Mouse (Mus musculus) inflammation-experienced regulatory T-cells, adult 6 months (primary cell): ENCODE measurements around the gene Srrm2. TPM values are rescaled to one million over a fixed set of nuclear protein-coding genes. Genes with fewer than 3 reads are reported as not detected.

Experiments
- ATAC-seq: one replicate; pipeline ENCODE4 v1.8.0; 2017
- polyA plus RNA-seq, 3 experiments: library from polyadenylated mRNA; unstranded; fragments of 100-300 nt; shearing (Covaris generic); gene quantifications; one replicate each; pipeline ENCODE4 v1.2.1; 2017

Srrm2 gene
- polyA plus RNA-seq, 3 experiments from 2014 or later: 271 to 328 (median 302) TPM

DNA sequence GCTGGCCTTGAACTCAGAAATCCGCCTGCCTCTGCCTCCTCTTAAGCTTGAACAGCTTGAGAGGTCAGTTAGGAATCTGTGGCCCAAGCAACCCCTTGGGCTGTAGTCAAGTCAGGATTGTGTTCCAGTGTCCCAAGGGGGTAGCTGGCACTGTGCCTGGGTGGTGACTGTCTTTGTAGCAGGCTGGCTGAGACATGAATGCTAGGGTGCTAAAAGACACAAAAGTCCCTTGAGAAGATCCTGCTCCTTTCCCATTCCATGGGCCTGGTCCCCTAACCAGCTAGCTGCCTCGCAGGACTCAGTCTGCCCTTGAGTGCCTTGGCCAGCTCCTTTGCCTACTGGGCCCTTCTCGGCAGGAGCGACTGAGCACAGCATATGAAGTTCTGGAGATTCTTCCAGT, 72.6 kb downstream of the Srrm2 start:
- no peak for ATAC-seq

DNA sequence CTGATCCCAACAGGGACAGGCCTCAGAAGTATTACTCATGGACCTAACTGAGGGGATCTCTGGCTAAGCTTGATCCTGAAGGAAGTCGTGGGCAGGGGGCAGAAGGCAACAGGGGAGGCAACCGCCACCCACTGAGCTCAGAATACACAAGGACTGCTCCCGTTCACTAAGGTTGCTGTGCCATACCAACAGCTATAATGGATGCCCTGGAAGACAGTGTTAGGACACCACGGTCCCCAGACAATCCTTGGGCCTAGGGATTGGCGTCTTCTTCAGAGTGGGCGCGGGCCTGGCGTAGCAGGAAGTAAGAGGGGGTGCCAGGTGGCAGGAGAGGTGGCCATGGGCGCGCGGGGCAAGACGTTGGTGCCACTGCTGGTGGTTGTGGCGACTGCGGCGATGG, 77.4 kb downstream of the Srrm2 start, which contains the start of gene Prss21:
TSS of gene Prss21 (plus strand) at position 301 of the 400 bp plus-strand sequence.
- no peak for ATAC-seq

DNA sequence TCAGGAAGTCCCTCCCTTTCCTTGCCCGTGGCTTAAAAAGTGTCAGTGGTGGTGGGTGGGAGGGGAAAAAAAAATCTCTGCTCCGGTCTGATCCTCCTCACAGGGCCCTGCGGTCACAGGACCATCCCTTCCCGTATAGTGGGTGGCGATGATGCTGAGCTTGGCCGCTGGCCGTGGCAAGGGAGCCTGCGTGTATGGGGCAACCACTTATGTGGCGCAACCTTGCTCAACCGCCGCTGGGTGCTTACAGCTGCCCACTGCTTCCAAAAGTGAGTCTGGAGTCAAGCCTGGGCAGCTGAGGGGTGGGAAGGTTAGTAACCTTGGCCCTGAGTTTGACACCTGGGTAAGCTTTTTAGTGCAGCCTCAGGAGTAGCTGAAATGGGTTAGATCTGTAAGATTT, 78.2 kb downstream of the Srrm2 start:
- no peak for ATAC-seq

Other genes with a start within 250 kb of the Srrm2 start
- gene Zfp213, start 226.3 kb upstream of the Srrm2 start, polyA plus RNA-seq: 1 to 10 TPM; 4.0 to 5.5 (median 4.8) TPM
- under 1 TPM in 1 of 3 experiments, not detected in 2; 0.71 TPM for gene Zfp13, start 191.0 kb upstream of the Srrm2 start, polyA plus RNA-seq
- gene Zscan10, start 189.7 kb upstream of the Srrm2 start, polyA plus RNA-seq: 1 to 10 TPM in 2 of 3 experiments, under 1 TPM in 1; 0.73 to 3.1 (median 1.2) TPM
- 1 to 10 TPM in 2 of 3 experiments, under 1 TPM in 1; 0.80 to 6.6 (median 2.8) TPM for gene Mmp25, start 145.3 kb upstream of the Srrm2 start, polyA plus RNA-seq
- under 1 TPM in 1 of 3 experiments, not detected in 2; 0.23 TPM for gene Bicdl2, start 130.0 kb upstream of the Srrm2 start, polyA plus RNA-seq
- 10 to 100 TPM; 62.6 to 79.5 (median 70.7) TPM for gene Hcfc1r1, start 116.9 kb upstream of the Srrm2 start, polyA plus RNA-seq
- gene Thoc6, start 116.7 kb upstream of the Srrm2 start, polyA plus RNA-seq: 10 to 100 TPM; 27.1 to 36.7 (median 27.5) TPM
- gene Tnfrsf12a, start 113.1 kb upstream of the Srrm2 start, polyA plus RNA-seq: 1 to 10 TPM; 3.7 to 6.5 (median 4.6) TPM
- gene Cldn6, start 111.3 kb upstream of the Srrm2 start, polyA plus RNA-seq: not detected
- gene Cldn9, start 106.5 kb upstream of the Srrm2 start, polyA plus RNA-seq: not detected
- not detected for gene 1520401A03Rik, start 67.7 kb upstream of the Srrm2 start, polyA plus RNA-seq
- gene Pkmyt1, start 64.2 kb upstream of the Srrm2 start, polyA plus RNA-seq: 10 to 100 TPM in 2 of 3 experiments, 1 to 10 TPM in 1; 7.5 to 18.5 (median 11.3) TPM
- 1 to 10 TPM; 1.3 to 7.2 (median 2.5) TPM for gene Paqr4, start 49.7 kb upstream of the Srrm2 start, polyA plus RNA-seq
- 1 to 10 TPM in 2 of 3 experiments, under 1 TPM in 1; 0.78 to 3.2 (median 1.1) TPM for gene Kremen2, start 44.7 kb upstream of the Srrm2 start, polyA plus RNA-seq
- 10 to 100 TPM; 13.2 to 15.6 (median 13.7) TPM for gene Flywch1, start 18.9 kb upstream of the Srrm2 start, polyA plus RNA-seq
- gene Flywch2, start 4.5 kb upstream of the Srrm2 start, polyA plus RNA-seq: 1 to 10 TPM; 1.3 to 3.1 (median 2.3) TPM
- gene Elob, start 38.6 kb downstream of the Srrm2 start, polyA plus RNA-seq: 100 to 1,000 TPM; 674 to 762 (median 707) TPM
- gene Prss33, start 45.5 kb downstream of the Srrm2 start, polyA plus RNA-seq: 1 to 10 TPM in 2 of 3 experiments, not detected in 1; 1.3 to 1.6 TPM
- gene Prss32, start 53.3 kb downstream of the Srrm2 start, polyA plus RNA-seq: 1 to 10 TPM in 1 of 3 experiments, under 1 TPM in 1, not detected in 1; 0.34 to 1.1 TPM
- gene Prss41, start 53.6 kb downstream of the Srrm2 start, polyA plus RNA-seq: 10 to 100 TPM in 2 of 3 experiments, 1 to 10 TPM in 1; 3.9 to 19.1 (median 13.6) TPM
- gene Prss21, start 77.5 kb downstream of the Srrm2 start, polyA plus RNA-seq: not detected
- gene Dcpp1, start 90.3 kb downstream of the Srrm2 start, polyA plus RNA-seq: not detected
- not detected for gene Dcpp2, start 90.3 kb downstream of the Srrm2 start, polyA plus RNA-seq
- gene Dcpp3, start 126.9 kb downstream of the Srrm2 start, polyA plus RNA-seq: not detected
- not detected for gene Sbp, start 151.1 kb downstream of the Srrm2 start, polyA plus RNA-seq
- not detected for gene Sbpl, start 164.7 kb downstream of the Srrm2 start, polyA plus RNA-seq
- gene Prss30, start 190.0 kb downstream of the Srrm2 start, polyA plus RNA-seq: 1 to 10 TPM in 1 of 3 experiments, not detected in 2; 2.4 TPM
- not detected for gene Prss22, start 207.6 kb downstream of the Srrm2 start, polyA plus RNA-seq
- under 1 TPM in 1 of 3 experiments, not detected in 2; 0.36 TPM for gene Prss27, start 247.6 kb downstream of the Srrm2 start, polyA plus RNA-seq